In the genomic region with DNA sequence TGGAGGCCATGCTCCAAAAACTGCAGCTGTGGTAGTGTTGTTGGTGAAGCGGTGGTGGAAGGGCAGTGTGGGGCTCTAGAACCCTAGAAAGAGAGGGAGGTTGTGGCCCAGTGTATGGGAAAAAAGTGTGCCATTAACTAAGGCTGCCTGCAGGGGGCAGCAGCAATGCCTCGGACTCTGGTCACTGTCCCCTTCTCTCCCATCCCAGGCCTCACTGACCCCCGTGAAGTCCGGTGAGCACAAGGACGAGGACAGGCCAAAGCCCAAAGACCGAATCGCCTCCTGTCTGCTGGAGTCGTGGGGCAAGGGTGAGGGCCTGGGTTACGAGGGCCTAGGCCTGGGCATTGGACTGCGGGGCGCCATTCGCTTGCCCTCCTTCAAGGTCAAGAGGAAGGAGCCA, we compare ENCODE assay signal across 11 mouse cellular contexts. TPM values are rescaled to one million over a fixed set of nuclear protein-coding genes. Genes with fewer than 3 reads are reported as not detected.
DNase-seq lines count a peak whose midpoint lies in the region; ATAC-seq and TF ChIP-seq lines count a peak whose summit lies in the region.
"Had no signal": no experiment of that assay in that cellular context is flagged by ENCODE, and none has a peak within 500 bp of the region (broad histone marks: within the 10 kb centered on the region; RNA-seq: fewer than 3 reads in every experiment).

No protein-coding gene starts in this region.

- H3K4me3 ChIP-seq in hindbrain, embryonic 10.5 days, result 0 out of 2 replicates have a peak overlapping the region, but pooled peaks have one; percentile 3
- H3K4me3 ChIP-seq in hindbrain, embryonic 12.5 days, result no peak overlapping the region
- no peak overlapping the region for H3K4me3 ChIP-seq in midbrain, embryonic 10.5 days
- H3K4me3 ChIP-seq in midbrain, embryonic 16.5 days (ENCODE audit: low read depth, low read length), result no peak overlapping the region
- H3K4me3 ChIP-seq in bone marrow, adult 2 months (replicated peaks; ENCODE audit: control insufficient read depth, low read depth, low read length), result no peak overlapping the region

- H3K9ac ChIP-seq in hindbrain, embryonic 12.5 days, result no peak overlapping the region
- H3K9ac ChIP-seq in midbrain, embryonic 16.5 days (ENCODE audit: low read depth, low read length), result no peak overlapping the region

- H3K9me3 ChIP-seq in hindbrain, embryonic 10.5 days, result no peaks in the 10 kb centered on the region
- H3K9me3 ChIP-seq in hindbrain, embryonic 12.5 days (replicated peaks), result no peaks in the 10 kb centered on the region
- H3K9me3 ChIP-seq in midbrain, embryonic 10.5 days (replicated peaks), result no peaks in the 10 kb centered on the region
- H3K9me3 ChIP-seq in midbrain, embryonic 16.5 days (replicated peaks; ENCODE audit: control insufficient read depth, low read length, poor library complexity, severe bottlenecking), result no peaks in the 10 kb centered on the region

- no peak for TF ChIP-seq POLR2A in bone marrow, adult 2 months (IDR thresholded peaks at IDR 0.05; ENCODE audit: borderline replicate concordance, control insufficient read depth, low read depth, low read length)

- H3K36me3 ChIP-seq in hindbrain, embryonic 10.5 days, result peaks cover 98% of the 10 kb centered on the region
- H3K36me3 ChIP-seq in hindbrain, embryonic 12.5 days, result peaks cover 84% of the 10 kb centered on the region
- peaks cover 97% of the 10 kb centered on the region for H3K36me3 ChIP-seq in midbrain, embryonic 10.5 days
- peaks cover 61% of the 10 kb centered on the region for H3K36me3 ChIP-seq in midbrain, embryonic 16.5 days (ENCODE audit: control insufficient read depth, insufficient read depth, low read length)

- 83% methylated on average over 12 of the region's 12 CpGs for WGBS in hindbrain, embryonic 10.5 days
- WGBS in hindbrain, embryonic 12.5 days, result 86% methylated on average over 12 of the region's 12 CpGs
- WGBS in midbrain, embryonic 10.5 days, result 90% methylated on average over 12 of the region's 12 CpGs
- WGBS in midbrain, embryonic 16.5 days, result 89% methylated on average over 12 of the region's 12 CpGs
- 90% methylated on average over 12 of the region's 12 CpGs for WGBS in bone marrow, adult 2 months

- ATAC-seq in hindbrain, embryonic 12.5 days (ENCODE audit: low FRiP score), result no peak
- no peak for ATAC-seq in midbrain, embryonic 16.5 days

- no peak overlapping the region for H3K27ac ChIP-seq in hindbrain, embryonic 10.5 days
- H3K27ac ChIP-seq in hindbrain, embryonic 12.5 days, result no peak overlapping the region
- H3K27ac ChIP-seq in midbrain, embryonic 10.5 days (replicated peaks), result no peak overlapping the region
- H3K27ac ChIP-seq in midbrain, embryonic 16.5 days (ENCODE audit: low read length), result no peak overlapping the region
- H3K27ac ChIP-seq in bone marrow, adult 2 months (ENCODE audit: control insufficient read depth, insufficient read depth, low read depth, low read length, poor library complexity), result no peak overlapping the region

- peaks cover under 1% of the 10 kb centered on the region; the same call in 1 of the 2 replicates for H3K4me1 ChIP-seq in hindbrain, embryonic 10.5 days (replicated peaks)
- 0 out of 2 replicates have a peak, but pooled peaks cover under 1% of the 10 kb centered on the region for H3K4me1 ChIP-seq in hindbrain, embryonic 12.5 days
- no peaks in the 10 kb centered on the region for H3K4me1 ChIP-seq in midbrain, embryonic 10.5 days
- H3K4me1 ChIP-seq in midbrain, embryonic 16.5 days (ENCODE audit: control insufficient read depth, insufficient read depth, low read length), result no peaks in the 10 kb centered on the region
- H3K4me1 ChIP-seq in bone marrow, adult 2 months (ENCODE audit: control insufficient read depth, insufficient read depth, low read length), result peaks cover 8% of the 10 kb centered on the region; the same call in 1 of the 2 replicates

- TF ChIP-seq CTCF in bone marrow, adult 2 months (IDR thresholded peaks at IDR 0.05; ENCODE audit: control insufficient read depth, insufficient read depth, low read length), result peak; percentile 53

- no peak for DNase-seq in hindbrain, embryonic 10.5 days (ENCODE audit: low spot score)
- peak; percentile 26 for DNase-seq in midbrain, embryonic 10.5 days (ENCODE audit: low spot score)
- peak; percentile 52 for DNase-seq in retina, embryonic 14.5 days (ENCODE audit: low spot score)
- no peak for DNase-seq in frontal cortex, adult 2 months (ENCODE audit: extremely low spot score in 1 of 2, low spot score in 1 of 2)
- DNase-seq: layer of hippocampus, postnatal 36 days; lung, postnatal 10 days; right cerebral cortex, postnatal 4 days had no signal

- H3K27me3 ChIP-seq in hindbrain, embryonic 10.5 days (ENCODE audit: insufficient read depth, poor library complexity, severe bottlenecking), result no peaks in the 10 kb centered on the region
- H3K27me3 ChIP-seq in hindbrain, embryonic 12.5 days, result no peaks in the 10 kb centered on the region
- H3K27me3 ChIP-seq in midbrain, embryonic 10.5 days (ENCODE audit: low read depth, poor library complexity, severe bottlenecking), result no peaks in the 10 kb centered on the region
- no peaks in the 10 kb centered on the region for H3K27me3 ChIP-seq in midbrain, embryonic 16.5 days (ENCODE audit: control insufficient read depth, insufficient read depth, low read depth, low read length)

- no peak overlapping the region for H3K4me2 ChIP-seq in hindbrain, embryonic 12.5 days (replicated peaks)
- H3K4me2 ChIP-seq in midbrain, embryonic 16.5 days (ENCODE audit: low read length), result no peak overlapping the region

RNA-seq across cellular contexts. Expression of gene Psmd9, which starts 12.4 kb away (rescaled TPM):
- polyA plus RNA-seq in hindbrain, embryonic 10.5 days (2016; fragmentation: Nextera tagmentation; extraction: Ambion mirVana), result 77.7 and 86.3 TPM in 2 replicates
- polyA plus RNA-seq in hindbrain, embryonic 12.5 days (2016; fragmentation: Nextera tagmentation; extraction: Ambion mirVana), result 70.2 and 74.6 TPM in 2 replicates
- polyA plus RNA-seq in midbrain, embryonic 10.5 days (2016; fragmentation: Nextera tagmentation; extraction: Ambion mirVana), result 75.7 and 78.5 TPM in 2 replicates
- polyA plus RNA-seq in midbrain, embryonic 16.5 days (2015; fragmentation: Nextera tagmentation; extraction: Ambion mirVana), result 73.6 and 77.6 TPM in 2 replicates
- 70.7 and 83.3 TPM in 2 replicates for polyA plus RNA-seq in bone marrow, adult 2 months (2011; ENCODE audit: insufficient read depth, insufficient read length, low replicate concordance, missing spikeins)
- 26.3 and 30.2 TPM in 2 replicates for polyA plus RNA-seq in frontal cortex, adult 2 months (2012; rRNA removed)

RNA-seq across cellular contexts. Expression of gene Setd1b, which starts 14.8 kb away (rescaled TPM):
- 7.9 and 9.5 TPM in 2 replicates for polyA plus RNA-seq in hindbrain, embryonic 10.5 days (2016; fragmentation: Nextera tagmentation; extraction: Ambion mirVana)
- polyA plus RNA-seq in hindbrain, embryonic 12.5 days (2016; fragmentation: Nextera tagmentation; extraction: Ambion mirVana), result 13.8 and 14.3 TPM in 2 replicates
- 7.4 and 7.9 TPM in 2 replicates for polyA plus RNA-seq in midbrain, embryonic 10.5 days (2016; fragmentation: Nextera tagmentation; extraction: Ambion mirVana)
- polyA plus RNA-seq in midbrain, embryonic 16.5 days (2015; fragmentation: Nextera tagmentation; extraction: Ambion mirVana), result 10.0 and 11.8 TPM in 2 replicates
- polyA plus RNA-seq in bone marrow, adult 2 months (2011; ENCODE audit: insufficient read depth, insufficient read length, low replicate concordance, missing spikeins), result 27.7 and 34.2 TPM in 2 replicates
- 12.7 and 13.1 TPM in 2 replicates for polyA plus RNA-seq in frontal cortex, adult 2 months (2012; rRNA removed)

RNA-seq across cellular contexts. Expression of gene Rhof, which starts 24.3 kb away (rescaled TPM):
- polyA plus RNA-seq in hindbrain, embryonic 10.5 days (2016; fragmentation: Nextera tagmentation; extraction: Ambion mirVana), result 1.9 and 2.2 TPM in 2 replicates
- 2.6 and 2.8 TPM in 2 replicates for polyA plus RNA-seq in hindbrain, embryonic 12.5 days (2016; fragmentation: Nextera tagmentation; extraction: Ambion mirVana)
- 1.4 and 1.9 TPM in 2 replicates for polyA plus RNA-seq in midbrain, embryonic 10.5 days (2016; fragmentation: Nextera tagmentation; extraction: Ambion mirVana)
- polyA plus RNA-seq in midbrain, embryonic 16.5 days (2015; fragmentation: Nextera tagmentation; extraction: Ambion mirVana), result 13.9 and 21.4 TPM in 2 replicates
- polyA plus RNA-seq in bone marrow, adult 2 months (2011; ENCODE audit: insufficient read depth, insufficient read length, low replicate concordance, missing spikeins), result 4.0 and 7.2 TPM in 2 replicates
- 37.7 and 43.4 TPM in 2 replicates for polyA plus RNA-seq in frontal cortex, adult 2 months (2012; rRNA removed)

RNA-seq across cellular contexts. Expression of gene Hpd, which starts 25.8 kb away (rescaled TPM):
- polyA plus RNA-seq in hindbrain, embryonic 10.5 days (2016; fragmentation: Nextera tagmentation; extraction: Ambion mirVana), result not detected in 2 replicates
- polyA plus RNA-seq in hindbrain, embryonic 12.5 days (2016; fragmentation: Nextera tagmentation; extraction: Ambion mirVana), result not detected in 2 replicates
- polyA plus RNA-seq in midbrain, embryonic 10.5 days (2016; fragmentation: Nextera tagmentation; extraction: Ambion mirVana), result not detected in 2 replicates
- polyA plus RNA-seq in midbrain, embryonic 16.5 days (2015; fragmentation: Nextera tagmentation; extraction: Ambion mirVana), result not detected in 2 replicates
- 3.2 and 21.0 TPM in 2 replicates for polyA plus RNA-seq in bone marrow, adult 2 months (2011; ENCODE audit: insufficient read depth, insufficient read length, low replicate concordance, missing spikeins)
- polyA plus RNA-seq in frontal cortex, adult 2 months (2012; rRNA removed), result not detected in 2 replicates
- polyA plus RNA-seq: embryonic facial prominence, embryonic 11.5 days had no signal

Comparison
In these comparisons a context has a peak if more than half of its experiments do, and no peak if none do; other contexts are left out.
1. DNase-seq: peak in midbrain, embryonic 10.5 days (single experiment) and retina, embryonic 14.5 days (single experiment); none in hindbrain, embryonic 10.5 days (single experiment) and frontal cortex, adult 2 months (0 of 2).